Mouse (Mus musculus) right cerebral cortex, adult 2 months (tissue): ENCODE data around the gene Gm42688.
"Not testable (repeated sequence)": the region's sequence is repeated elsewhere in the genome, so short reads cannot be mapped to it uniquely, and the experiment has no call there.

ENCODE experiments used
- DNase-seq, 2 experiments: peaks; one replicate each; pipeline ENCODE4 v3.0.0; 2021 to 2022; ENCODE audit warnings: low spot score in 2 of 2

Gm42688 gene

GRCm38 (mm10) chr6:83138056-83138455 is 36.6 kb downstream of the Gm42688 start:
- no peak for DNase-seq

GRCm38 (mm10) chr6:83140044-83140443 is 38.6 kb downstream of the Gm42688 start:
- DNase-seq: no peak

GRCm38 (mm10) chr6:83141636-83142035 is 40.2 kb downstream of the Gm42688 start:
- no peak for DNase-seq

GRCm38 (mm10) chr6:83142211-83142731 is 40.9 kb downstream of the Gm42688 start:
- peak; percentile 67 to 77 for DNase-seq

- DNase-seq: peak in 1 of 2 experiments; percentile 59
Measured at GRCm38 (mm10) chr6:83142886-83143285, 41.5 kb downstream of the Gm42688 start.

GRCm38 (mm10) chr6:83145209-83145608 is 43.8 kb downstream of the Gm42688 start:
- DNase-seq: no peak

- no peak for DNase-seq
Measured at GRCm38 (mm10) chr6:83145805-83146204, 44.4 kb downstream of the Gm42688 start.

- DNase-seq: no peak
Measured at GRCm38 (mm10) chr6:83147280-83147679, 45.9 kb downstream of the Gm42688 start.

- no peak for DNase-seq
Measured at GRCm38 (mm10) chr6:83151721-83152120, 50.3 kb downstream of the Gm42688 start.

- no peak for DNase-seq
Measured at GRCm38 (mm10) chr6:83153038-83153437, 51.6 kb downstream of the Gm42688 start.

- no peak for DNase-seq
Measured at GRCm38 (mm10) chr6:83153485-83153884, 52.1 kb downstream of the Gm42688 start.

- DNase-seq: no peak
Measured at GRCm38 (mm10) chr6:83155552-83156238, 54.3 kb downstream of the Gm42688 start.

GRCm38 (mm10) chr6:83156259-83156684 is 54.9 kb downstream of the Gm42688 start, which contains the start of the genes Wdr54 and 1700003E16Rik:
Gene Wdr54 (minus strand): TSS chr6:83156397.
Gene 1700003E16Rik (plus strand): TSS chr6:83156404.
- DNase-seq: peak; percentile 82 to 87

GRCm38 (mm10) chr6:83159456-83159855 is 58.0 kb downstream of the Gm42688 start:
- DNase-seq: not testable (repeated sequence)
